Mouse (Mus musculus): Measurements from ENCODE around the gene Fscn3.

Gene Fscn3

DNA sequence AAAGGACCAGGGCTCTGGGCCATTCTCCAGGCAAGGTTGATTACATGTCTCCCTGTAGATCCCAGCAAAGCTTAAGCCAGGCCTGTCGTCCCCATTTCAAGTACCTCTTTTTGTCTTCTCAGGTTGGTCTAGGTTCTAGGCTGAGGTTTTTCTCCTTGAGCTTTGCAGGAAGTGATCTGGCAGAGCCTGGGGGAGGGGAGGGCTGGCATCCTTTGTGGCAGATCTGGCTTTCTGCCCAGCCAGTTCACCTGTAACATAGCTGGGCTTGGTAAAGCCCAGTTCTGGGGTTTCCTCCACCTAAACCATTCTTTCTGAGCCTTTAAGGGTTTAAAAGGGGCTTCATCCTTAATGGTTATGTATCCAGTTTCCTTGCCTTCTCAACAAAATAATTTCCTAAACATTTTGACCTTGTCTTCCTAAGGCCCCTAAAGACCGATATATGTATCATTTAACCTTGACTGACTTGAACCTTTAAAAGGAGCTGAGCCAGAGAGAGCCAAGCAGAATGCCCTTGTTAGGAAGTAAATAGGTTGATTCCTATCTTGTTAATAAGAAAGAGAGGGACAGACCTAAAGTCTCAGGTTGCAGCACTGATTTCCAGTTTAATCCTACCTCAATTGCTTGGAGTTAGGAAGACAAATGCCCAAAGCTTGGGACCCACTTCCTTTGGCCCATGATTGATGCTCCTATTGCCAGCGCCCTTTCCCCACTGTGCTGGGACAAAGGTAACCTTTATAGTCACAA is at the start of gene Fscn3:
Gene Fscn3 (plus strand): TSS at position 694 of the 744 bp plus-strand sequence.
- DNase-seq (ENCODE audit: inconsistent age in 2 of 2, low spot score in 1 of 2): peak in 1 of 2 experiments; percentile 44

DNA sequence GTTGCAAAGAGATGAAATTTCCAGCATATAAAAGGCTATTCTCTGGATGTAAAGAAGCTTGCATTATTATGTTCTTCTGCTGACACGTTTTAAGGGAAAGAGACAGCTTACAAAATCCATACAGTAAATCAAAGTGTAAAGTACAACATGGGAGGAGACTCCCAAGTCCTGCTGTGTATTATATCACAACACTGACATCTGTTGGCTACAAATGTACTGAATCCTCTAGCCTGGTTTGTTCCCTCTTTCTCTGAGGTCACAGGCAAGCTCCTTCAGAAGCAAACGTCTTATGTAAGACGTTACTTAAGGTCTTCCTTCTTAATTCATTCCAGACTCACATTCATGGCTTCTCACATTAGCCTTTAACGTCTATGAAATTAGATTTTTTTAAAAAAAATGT is 45.6 kb upstream of the Fscn3 start:
- no peak for DNase-seq (ENCODE audit: inconsistent age in 2 of 2, low spot score in 1 of 2)

DNA sequence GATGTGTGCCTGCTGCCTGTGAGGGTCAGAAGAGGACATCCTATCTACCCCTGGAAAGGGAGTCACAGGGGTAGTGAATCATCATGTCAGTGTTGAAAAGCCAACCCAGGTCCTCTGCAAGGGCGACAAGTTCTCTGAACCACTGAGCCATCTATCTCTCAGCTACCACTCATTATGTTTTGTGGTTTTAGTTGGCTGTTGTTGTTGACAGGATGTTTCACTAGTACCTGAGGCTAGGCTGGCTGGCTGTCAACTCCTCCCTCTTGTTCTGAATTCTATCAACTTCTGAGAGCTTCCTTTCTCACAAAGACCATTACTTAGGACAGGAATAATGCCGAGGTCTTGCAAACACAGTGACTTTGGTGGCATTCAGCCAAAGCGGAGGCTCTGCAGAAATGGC is 42.4 kb upstream of the Fscn3 start:
- DNase-seq (ENCODE audit: inconsistent age in 2 of 2, low spot score in 1 of 2): no peak

DNA sequence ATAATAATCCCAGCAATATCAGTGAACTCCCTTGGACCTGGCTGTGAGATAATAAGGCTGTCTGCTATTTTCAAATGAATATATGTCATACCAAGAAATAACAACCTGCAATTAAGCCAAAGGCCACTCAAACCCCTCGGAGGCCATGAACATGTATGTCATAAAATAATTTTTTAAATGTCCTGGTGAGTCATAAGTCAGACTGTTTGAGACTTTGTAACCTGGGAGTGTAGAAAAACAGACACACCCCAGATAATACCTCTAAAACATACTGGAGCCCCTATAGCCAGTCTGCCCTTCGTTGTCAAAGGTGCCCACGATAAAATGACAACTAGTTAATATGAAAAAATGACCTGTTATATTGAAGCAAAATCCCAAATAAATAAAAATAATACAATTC is 38.6 kb upstream of the Fscn3 start:
- DNase-seq (ENCODE audit: inconsistent age in 2 of 2, low spot score in 1 of 2): no peak

DNA sequence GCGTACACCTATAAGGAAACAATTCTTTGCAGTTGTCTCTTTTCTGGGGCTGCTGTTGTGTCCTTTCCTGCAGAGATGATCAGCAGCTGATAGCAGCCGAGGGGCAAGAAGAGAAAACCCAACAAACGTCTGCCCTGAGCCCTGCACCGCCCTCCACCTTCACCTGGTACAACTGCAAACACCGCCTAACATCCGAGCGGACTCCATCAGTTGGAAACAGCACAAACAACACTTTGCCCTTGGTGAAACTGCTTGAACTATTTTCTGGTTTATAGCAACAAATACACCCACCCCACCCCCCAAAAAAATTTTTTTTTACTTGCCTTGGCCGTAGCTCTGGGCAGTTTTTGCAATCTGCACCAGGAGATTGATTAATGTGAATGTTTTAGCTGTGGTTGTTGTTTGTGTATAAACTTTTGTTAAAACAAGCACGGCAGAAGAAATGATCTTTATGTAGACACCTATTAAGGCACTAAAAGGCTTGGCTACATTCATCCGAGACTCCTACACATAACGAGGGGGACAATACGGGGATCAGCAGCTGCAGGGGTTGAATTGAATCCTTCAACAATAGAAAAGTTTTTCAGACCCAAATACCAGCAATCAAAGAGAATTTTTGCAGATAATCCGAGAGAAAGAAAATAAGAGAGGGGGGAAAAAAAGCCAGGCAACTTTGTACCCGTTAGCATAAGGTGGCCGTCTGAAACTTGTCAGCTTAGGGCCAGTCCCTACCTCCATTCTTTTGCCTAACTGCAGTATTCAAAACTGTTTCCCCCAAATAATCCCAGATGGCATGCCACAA is 31.3 kb upstream of the Fscn3 start:
- no peak for DNase-seq (ENCODE audit: inconsistent age in 2 of 2, low spot score in 1 of 2)

DNA sequence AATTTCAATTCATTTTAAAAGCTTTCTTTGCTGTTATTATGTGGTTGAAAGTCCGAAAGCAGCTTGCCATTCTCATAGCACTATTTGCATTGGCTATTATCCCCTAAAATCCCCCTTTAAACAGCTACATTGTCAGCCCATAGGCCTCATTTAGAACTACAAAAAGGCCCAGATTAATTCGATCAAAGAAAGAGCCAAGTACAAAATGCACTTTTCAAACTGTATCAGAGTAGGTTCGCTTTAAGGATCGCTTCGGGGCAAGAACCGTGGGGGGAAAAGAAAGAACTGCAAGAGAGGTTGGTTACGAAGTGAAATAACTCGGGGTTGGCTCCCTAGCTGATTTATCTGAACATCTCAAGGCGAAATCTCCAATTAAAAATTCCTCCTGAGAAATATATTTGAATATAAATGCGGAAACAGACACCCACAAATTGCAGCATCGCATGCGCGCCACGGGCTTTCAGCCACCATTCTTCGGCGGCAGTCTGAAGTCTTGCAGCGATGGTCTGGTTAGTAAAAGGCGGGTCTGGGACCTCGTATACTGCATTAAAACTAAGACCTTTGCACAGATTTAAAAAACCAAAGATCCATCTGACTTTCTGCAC is 30.6 kb upstream of the Fscn3 start:
- DNase-seq (ENCODE audit: inconsistent age in 2 of 2, low spot score in 1 of 2): peak in 1 of 2 experiments; percentile 55

DNA sequence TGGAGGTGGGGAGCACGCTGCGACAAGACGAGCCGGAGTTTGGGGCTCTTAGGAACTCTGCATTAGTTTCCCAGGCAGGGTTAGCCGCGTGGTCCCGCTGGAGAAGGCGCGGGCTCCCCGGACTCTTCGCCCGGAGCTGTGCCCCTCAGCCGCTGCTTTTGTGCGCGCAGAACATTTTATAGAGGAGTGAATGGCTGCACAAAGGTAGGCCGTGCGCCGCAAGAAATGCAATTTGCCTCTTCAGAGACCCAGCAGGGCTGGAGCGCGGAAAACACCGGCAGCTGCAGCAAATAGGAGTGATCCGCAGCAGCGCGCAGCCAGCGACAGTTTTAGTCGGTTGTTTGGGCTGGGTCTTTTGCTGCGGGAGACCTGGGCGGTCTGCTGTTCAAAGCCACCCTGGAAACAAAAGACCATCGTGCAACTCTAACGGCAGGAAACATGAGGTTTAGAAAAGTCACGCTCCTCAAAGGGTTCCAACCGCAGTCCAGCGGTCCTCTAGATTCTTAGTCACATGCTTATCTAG is 29.8 kb upstream of the Fscn3 start, which contains the start of gene Zfp800:
Gene Zfp800 (minus strand): TSS at position 325 of the 523 bp plus-strand sequence.
- DNase-seq (ENCODE audit: inconsistent age in 2 of 2, low spot score in 1 of 2): peak in 1 of 2 experiments; percentile 60

DNA sequence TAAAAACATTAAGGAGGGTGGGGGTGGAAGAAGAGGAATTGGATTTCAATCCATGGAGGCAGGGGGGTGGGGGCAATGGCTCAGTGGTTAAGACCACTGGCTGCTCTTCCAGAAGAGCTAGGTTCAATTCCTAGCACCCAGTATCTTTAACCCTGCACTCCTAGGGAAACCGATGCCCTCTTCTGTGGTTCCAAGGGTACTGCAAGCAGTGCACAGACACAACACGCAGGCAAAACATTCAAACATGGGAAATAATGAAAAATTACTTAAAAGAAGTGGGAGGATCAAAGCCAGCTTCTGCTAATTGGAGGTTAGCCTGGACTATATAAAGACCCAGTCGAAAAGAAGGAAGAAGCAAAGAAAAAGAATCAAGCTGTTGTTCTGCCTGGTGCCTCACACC is 28.9 kb upstream of the Fscn3 start:
- DNase-seq (ENCODE audit: inconsistent age in 2 of 2, low spot score in 1 of 2): no peak

DNA sequence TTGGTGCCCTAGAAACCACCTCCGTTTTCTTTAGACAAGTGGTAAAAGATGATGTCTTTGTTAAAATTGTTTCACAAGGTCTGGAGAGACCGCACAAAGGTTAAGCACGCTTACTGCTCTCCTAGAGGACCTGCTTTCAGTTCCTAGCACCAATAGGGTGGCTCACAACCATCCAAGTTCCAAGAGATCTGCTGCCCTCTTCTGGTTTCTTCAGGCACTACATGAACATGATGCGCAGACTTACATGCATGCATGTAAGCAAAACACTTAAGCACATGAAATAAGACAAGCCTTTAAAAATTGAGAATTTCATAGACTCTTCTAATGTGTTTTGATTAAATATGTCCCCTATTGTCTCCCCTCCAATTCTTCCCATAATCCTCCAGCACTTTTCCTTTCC is 27.8 kb upstream of the Fscn3 start:
- no peak for DNase-seq (ENCODE audit: inconsistent age in 2 of 2, low spot score in 1 of 2)

DNA sequence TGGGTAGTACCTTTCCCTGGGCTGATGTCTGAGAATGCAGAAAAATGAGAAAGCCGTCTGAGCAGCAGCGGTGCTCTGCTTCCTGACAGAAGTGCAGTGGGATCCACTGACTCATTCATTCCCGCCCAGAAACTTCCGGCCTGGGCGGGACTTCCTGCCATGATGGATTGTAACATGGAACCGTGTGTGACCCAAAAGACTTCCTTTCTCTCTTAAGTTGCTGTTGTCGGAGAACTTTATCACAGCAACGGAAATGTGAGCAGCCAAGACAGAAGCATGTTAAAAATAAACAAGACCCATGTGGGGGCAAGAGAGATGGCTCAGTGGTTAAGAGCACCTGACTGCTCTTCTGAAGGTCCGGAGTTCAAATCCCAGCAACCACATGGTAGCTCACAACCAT is 17.5 kb upstream of the Fscn3 start:
- DNase-seq (ENCODE audit: inconsistent age in 2 of 2, low spot score in 1 of 2): peak; percentile 31 to 65

DNA sequence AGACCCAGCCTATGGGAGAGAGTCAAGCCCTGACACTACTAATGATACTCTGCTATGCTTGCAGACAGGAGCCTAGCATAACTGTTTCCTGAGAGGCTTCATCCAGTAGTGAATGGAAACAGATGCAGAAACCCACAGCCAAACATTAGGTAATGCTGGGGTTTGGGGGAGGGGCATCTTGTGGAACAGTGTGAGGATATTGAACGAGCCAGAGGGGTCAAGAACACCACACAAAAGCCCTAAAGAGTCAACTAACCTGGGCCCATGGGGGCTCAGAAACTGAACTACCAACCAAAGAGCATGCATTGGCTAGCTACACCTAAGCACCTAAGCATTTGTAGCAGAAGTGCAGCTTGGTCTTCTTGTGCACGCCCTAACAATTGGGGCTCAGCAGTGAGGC is 16.4 kb upstream of the Fscn3 start:
- DNase-seq (ENCODE audit: inconsistent age in 2 of 2, low spot score in 1 of 2): peak in 1 of 2 experiments; percentile 17

DNA sequence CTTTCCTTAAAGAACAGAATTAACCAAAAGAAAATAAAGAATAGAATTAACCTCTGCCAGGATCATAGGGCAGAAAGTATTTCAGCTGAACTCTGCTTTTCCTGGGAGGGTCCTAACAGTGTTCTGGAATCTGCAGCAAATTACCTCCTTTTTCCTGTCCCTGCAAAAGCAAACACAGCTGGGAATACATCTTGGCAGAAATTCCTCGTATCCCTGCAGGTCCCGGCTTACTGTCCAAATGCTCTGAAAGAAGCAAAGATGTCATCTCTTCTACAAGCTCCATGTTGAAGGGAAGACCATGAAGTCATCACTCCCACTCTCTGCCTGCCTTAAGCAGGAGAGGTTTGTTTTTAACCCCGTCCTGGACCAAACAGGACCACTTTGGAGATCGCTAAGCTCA is 10.6 kb upstream of the Fscn3 start:
- DNase-seq (ENCODE audit: inconsistent age in 2 of 2, low spot score in 1 of 2): no peak

DNA sequence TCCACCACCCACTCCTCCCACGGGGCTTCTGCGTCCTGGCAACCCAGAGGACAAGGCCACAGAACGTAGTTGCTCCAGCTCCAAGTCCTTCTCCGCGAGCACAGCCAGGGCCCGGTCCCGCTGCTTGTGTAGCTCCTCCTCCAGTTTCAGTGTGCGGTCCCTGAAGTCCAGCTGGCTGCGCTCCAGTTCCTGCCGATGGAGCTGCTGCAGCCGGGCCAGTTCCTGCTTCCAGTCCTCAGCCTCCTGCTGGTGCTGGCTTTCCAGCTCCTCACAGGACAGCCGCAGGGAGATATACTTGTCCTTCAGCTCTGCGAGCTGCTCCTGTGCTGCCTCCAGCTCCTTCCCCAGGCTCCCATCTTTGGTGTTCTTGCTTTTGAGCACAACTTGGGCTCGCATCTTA is 9.1 kb upstream of the Fscn3 start:
- DNase-seq (ENCODE audit: inconsistent age in 2 of 2, low spot score in 1 of 2): peak; percentile 75 to 90

DNA sequence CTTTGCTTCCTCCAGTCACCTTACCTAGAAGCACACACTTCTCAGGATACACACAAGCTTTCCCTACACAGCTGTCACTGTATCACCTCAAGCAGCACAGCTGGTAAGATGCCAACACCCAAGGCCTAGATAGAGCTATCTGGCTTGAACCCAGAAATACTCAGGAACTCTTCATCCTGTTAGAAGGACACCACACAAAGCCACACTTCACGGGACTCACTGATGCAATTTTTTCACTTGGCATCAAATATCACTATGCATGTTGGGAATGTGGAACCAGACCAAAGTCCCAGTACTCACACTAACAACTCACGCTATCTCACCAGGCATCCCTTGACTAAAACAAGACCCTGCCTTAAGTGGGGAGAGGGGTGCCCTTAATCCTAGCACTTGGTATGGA is 7.9 kb upstream of the Fscn3 start:
- DNase-seq (ENCODE audit: inconsistent age in 2 of 2, low spot score in 1 of 2): peak in 1 of 2 experiments; percentile 65

DNA sequence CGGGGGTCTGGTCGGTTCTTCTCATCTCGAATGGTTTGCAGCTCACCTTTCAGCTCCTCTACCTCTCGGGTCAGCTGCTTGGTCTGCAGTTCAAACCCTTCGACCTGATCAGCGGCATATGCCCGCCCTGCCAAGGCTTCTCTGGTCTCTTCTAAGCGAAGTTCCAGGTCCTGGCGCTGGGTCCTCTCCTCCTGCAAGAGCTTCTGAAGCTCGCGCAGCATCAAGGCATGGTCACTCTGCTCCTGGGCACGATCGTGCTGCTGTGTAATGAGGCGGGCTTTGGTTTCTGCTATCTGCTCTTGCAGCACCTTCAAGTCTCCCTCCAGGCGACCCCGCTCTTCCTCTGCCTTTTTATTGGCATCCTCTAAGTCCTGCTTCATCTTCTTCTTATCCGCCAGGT is 7.2 kb upstream of the Fscn3 start:
- peak in 1 of 2 experiments; percentile 35 for DNase-seq (ENCODE audit: inconsistent age in 2 of 2, low spot score in 1 of 2)

DNA sequence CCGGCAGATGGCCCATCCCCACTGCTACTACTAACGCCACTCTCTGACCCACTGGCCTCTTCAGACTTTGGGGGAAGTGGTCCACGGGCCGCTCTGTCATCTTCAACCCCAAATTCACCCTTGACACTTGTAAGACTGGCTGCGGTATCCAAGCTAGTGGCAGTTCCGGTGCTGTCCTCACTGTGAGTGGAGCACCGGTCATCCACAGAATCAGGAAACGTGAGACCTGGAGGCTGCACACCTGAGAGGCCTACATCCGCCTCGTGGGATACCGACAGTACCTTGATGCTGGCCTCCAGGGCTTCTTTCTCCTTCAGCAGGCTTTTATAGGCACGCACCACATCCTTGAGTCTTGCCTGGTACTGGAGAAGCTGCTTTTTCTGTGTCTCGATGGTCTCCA is 6.7 kb upstream of the Fscn3 start:
- peak in 1 of 2 experiments; percentile 27 for DNase-seq (ENCODE audit: inconsistent age in 2 of 2, low spot score in 1 of 2)

DNA sequence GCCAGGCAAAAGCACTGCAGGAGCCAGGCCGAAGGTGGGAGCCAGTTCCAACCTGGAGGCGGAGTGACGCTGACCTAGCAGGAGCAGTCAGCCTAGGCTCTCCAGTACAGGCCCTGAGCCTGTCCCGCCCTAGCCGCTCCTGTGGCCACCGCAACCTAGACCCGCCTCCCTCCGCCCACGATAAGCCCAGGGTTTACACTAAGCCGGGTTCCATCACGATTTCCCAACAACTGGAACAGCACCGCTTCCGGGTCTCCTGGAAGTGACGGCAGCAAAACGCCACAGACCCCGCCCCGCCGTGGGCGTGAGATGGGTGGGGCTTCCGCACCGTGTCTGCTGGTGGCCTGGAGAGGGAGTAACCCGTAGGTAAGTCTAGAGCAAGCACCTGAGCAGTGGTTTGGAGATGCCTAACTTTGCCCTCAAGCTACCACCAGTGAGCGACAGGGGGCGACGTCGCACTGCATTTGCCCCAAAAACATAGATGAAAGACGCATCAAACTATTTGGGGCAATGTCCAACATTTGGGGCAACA is 6.1 kb upstream of the Fscn3 start:
- DNase-seq (ENCODE audit: inconsistent age in 2 of 2, low spot score in 1 of 2): peak; percentile 97 to 99

DNA sequence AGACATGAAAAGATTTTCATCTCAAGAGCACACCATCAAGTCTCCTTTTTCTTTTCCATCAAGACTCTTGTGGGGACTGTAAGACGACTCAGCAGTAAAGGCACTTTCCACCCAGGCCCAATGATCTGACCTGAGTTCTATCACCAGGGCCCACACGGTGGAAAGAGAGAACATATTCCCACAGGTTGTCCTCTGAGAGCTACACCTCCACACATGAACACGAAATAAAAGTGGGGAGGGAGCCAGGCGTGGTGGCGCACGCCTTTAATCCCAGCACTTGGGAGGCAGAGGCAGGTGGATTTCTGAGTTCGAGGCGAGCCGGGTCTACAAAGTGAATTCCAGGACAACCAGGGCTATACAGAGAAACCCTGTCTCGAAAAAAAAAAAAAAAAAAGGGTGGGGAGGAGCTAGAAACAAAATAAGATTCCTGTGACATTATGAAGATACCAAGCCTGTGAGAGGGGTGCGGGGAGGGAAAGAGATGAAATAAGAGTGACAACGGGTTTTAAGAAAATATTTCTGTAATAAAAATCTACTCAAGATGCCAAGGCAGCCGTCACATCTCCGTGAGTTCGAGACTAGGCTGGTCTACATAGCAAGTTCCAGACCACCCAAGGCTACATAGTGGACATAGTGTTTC is 4.8 kb upstream of the Fscn3 start:
- DNase-seq (ENCODE audit: inconsistent age in 2 of 2, low spot score in 1 of 2): peak; percentile 32 to 53

DNA sequence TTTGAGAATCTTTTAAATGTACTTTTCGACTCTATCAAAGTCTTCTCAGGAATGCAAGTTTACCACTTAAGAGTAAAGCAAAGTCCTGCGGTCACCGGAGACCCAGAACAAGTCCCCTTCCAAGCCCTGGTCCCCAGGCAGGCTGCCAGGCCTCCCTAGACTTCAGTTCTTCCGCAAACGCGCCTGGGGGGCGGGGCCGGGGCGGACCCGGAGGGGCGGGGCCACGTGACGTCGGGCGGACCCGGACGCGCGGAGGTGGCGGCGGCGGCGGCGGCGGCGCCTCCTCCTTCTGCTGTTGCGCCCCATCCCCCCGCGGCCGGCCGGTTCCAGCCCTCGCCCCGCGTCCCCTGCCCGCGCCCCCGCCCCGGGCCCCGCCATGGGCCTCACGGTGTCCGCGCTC is 4.3 kb upstream of the Fscn3 start, which contains the start of gene Arf5:
Gene Arf5 (plus strand): TSS at position 248 of the 400 bp plus-strand sequence.
- peak; percentile 95 to 99 for DNase-seq (ENCODE audit: inconsistent age in 2 of 2, low spot score in 1 of 2)

DNA sequence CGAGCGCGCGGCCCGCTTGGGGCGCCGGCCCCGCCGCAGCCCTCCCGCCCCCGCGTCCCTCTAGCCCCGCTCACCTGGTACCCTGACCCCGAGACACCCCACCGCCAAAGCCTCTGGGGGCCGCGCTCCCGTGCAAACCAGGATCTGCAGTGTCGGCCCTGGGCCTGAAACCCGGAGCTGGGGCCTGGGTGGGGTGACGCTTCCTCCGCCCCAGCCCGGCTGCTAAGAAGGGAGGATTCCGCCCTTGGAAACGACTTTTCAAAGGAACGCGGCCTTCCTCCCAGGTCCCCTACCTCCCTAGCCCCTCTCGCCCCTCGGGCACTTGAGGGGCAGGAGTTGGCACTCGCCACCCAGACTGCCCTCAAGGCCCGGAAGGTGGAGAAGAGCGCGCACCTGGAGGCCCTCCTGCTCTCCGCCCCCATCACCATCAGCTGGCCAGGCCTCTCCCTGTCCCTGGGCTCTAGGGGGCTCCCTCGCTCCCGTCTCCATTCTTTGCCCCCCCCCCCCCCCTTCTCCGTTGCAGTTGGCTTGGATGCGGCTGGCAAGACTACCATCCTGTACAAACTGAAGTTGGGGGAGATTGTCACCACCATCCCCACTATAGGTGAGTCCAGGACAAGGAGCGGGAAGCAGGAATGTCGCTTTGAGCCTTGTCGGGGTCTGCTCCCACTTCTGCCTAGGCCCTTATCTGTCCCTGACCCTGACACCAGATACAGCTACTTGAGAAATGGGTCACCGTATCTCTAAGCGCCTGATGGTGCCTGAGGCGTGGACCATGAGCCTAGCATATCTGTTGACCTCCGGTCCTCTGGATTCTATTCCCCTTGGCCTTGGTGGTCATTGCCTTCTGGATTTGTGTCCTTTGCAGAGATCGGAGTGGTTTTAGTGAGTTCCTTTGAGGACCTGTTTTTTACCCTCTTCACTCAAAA is 3.6 kb upstream of the Fscn3 start:
- peak; percentile 74 to 91 for DNase-seq (ENCODE audit: inconsistent age in 2 of 2, low spot score in 1 of 2)
